Mouse (Mus musculus) lung, embryonic 14.5 days (tissue): ENCODE results near the gene Zfp9. TPM values are rescaled to one million over a fixed set of nuclear protein-coding genes. Genes with fewer than 3 reads are reported as not detected.
A peak's percentile ranks its signal among the peaks of the same experiment; 100 is the strongest.

Source experiments
- ATAC-seq: fragments of 200-750 bp; cut with Nextera tagmentation; 2 replicates; pipeline ENCODE4 v1.8.0; 2017; ENCODE audit warnings: mild to moderate bottlenecking, moderate TSS enrichment, moderate library complexity; ENCODE audit not compliant: insufficient read depth
- DNase-seq: peaks from one replicate; pipeline ENCODE4 v3.0.0-alpha.2; 2015
- H3K27ac ChIP-seq: fragments of 300-500 bp; sonication (generic); 2 replicates; pipeline ENCODE4 v1.5.1; 2014; ENCODE audit warnings: low read depth, mild to moderate bottlenecking, moderate library complexity
- H3K27me3 ChIP-seq: fragments of 300-500 bp; sonication (generic); 2 replicates; pipeline ENCODE4 v1.6.1; 2014; ENCODE audit warnings: low read length, control low read depth; ENCODE audit not compliant: insufficient read depth
- H3K36me3 ChIP-seq: fragments of 300-500 bp; sonication (generic); 2 replicates; pipeline ENCODE4 v1.6.1; 2014; ENCODE audit warnings: control low read depth; ENCODE audit not compliant: insufficient read depth
- H3K4me1 ChIP-seq: fragments of 300-500 bp; sonication (generic); 2 replicates; pipeline ENCODE4 v1.6.1; 2014; ENCODE audit warnings: antibody characterized with exemption, control low read depth; ENCODE audit not compliant: insufficient read depth
- H3K4me2 ChIP-seq: fragments of 300-500 bp; sonication (generic); 2 replicates; pipeline ENCODE4 v1.6.1; 2014; ENCODE audit warnings: mild to moderate bottlenecking
- H3K4me3 ChIP-seq: fragments of 300-500 bp; sonication (generic); 2 replicates; pipeline ENCODE4 v1.5.1; 2014; ENCODE audit warnings: low read depth, low read length
- H3K9ac ChIP-seq: fragments of 300-500 bp; sonication (generic); 2 replicates; pipeline ENCODE4 v1.6.1; 2014
- H3K9me3 ChIP-seq: fragments of 300-500 bp; sonication (generic); 2 replicates; pipeline ENCODE4 v1.6.1; 2016; ENCODE audit warnings: low read depth, low read length, control low read depth
- CTCF ChIP-seq: IDR thresholded peaks from 2 replicates; pipeline ENCODE4 v1.5.1; 2016; ENCODE audit warnings: antibody characterized with exemption, low read depth
- WGBS: fragments of 180-500 bp; shearing (Covaris S2); extraction: QIAGEN DNeasy Blood & Tissue Kit; methylation state at CpG from one replicate; pipeline ENCODE4 v1.1.7; 2014; 5-methylcytosine and 5-hydroxymethylcytosine counted together
- polyA plus RNA-seq: library from polyadenylated mRNA; unstranded; fragments of >200 nt; fragmentation: Nextera tagmentation; extraction: Ambion mirVana; gene quantifications from 2 replicates; pipeline ENCODE4 v1.2.1, GENCODE M21; 2014

Zfp9 gene
- polyA plus RNA-seq, 1 experiment from 2014 or later = 13.4 TPM

DNA sequence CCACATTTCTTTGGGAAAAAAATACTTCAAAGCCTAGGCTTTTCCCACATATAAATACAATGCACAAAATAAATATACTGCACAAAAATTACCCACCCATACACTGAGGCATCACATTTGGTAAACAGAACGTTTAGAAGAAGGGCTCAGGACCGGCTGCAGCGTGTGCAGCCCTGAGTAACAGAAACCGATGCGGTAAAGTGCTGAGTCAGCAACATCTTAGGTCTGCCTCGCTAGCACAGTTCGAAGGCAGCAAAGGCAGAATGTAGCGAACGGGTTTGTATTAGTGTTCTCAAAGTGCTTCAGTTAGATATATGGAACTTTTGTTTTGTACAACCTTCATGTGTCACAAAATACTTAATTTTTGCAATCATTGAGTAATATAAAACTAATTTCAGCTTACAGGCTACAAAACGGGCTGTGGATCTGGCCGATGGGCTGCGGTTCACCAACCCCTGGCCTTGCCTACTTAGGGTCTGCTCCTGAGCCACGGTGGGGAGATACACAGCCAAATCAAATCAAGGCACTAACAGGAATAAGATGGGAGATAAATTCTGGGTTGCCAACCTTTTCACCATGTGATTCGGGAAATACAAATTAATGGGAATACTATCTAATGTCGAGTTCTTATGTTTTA lies 16.9 kb downstream of the Zfp9 start:
- Histone ChIP-seq H3K4me1 (no peaks in the 10 kb centered on the region), H3K9me3 (no peaks in the 10 kb centered on the region), H3K4me2 (no peak overlapping the region), H3K27me3 (no peaks in the 10 kb centered on the region), H3K9ac (no peak overlapping the region), H3K27ac (no peak overlapping the region), H3K4me3 (no peak overlapping the region), H3K36me3 (peaks cover 49% of the 10 kb centered on the region)
- ATAC-seq = no peak
- peak; percentile 11 for DNase-seq
- no peak for TF ChIP-seq CTCF
- WGBS = 83% methylated on average over 15 of the region's 15 CpGs

GRCm38 (mm10) chr6:118457726-118458125 lies 21.4 kb downstream of the Zfp9 start:
- Histone ChIP-seq H3K9me3 (no peaks in the 10 kb centered on the region), H3K4me2 (no peak overlapping the region), H3K4me3 (no peak overlapping the region), H3K27me3 (no peaks in the 10 kb centered on the region), H3K27ac (no peak overlapping the region), H3K4me1 (no peaks in the 10 kb centered on the region; the same call in 1 of the 2 replicates), H3K9ac (no peak overlapping the region), H3K36me3 (peaks cover 9% of the 10 kb centered on the region)
- TF ChIP-seq CTCF = no peak
- 98% methylated on average over 1 of the region's 1 CpGs for whole genome bisulfite sequencing
- DNase-seq (no peak), ATAC-seq (no peak)

DNA sequence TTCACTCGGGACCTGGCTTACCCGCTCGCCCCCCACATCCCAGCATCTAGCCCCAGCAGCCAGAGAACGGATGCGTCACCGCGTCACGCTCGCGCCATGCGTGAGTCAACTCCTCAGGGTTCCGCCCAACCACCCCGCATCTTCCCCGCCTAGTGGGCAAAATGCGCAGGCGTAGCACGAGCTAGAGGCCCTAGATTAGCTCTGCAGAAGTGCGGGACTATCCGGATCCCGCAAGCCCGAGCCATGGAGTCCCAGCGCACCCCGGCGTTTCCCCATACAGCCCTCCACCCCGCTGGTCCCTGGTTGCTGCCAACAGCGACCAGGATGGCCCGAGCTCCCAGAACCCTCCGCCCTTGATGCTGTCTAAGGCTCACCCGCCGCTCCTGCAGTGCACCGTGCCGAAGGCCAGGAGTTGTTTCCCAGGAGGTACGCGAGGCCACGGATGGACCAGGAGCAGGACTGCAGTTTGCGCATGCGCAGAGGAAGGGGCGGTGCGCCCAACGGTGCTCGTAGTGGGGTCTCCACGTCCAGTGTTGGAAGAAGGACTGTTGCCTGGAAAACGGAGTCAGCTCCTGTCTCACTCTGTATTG lies 24.0 kb downstream of the Zfp9 start, which contains the start of gene Zfp248:
Gene Zfp248 (minus strand): TSS at position 487 of the 590 bp plus-strand sequence.
- TF ChIP-seq CTCF = peak; percentile 79
- ATAC-seq (peak; percentile 95), DNase-seq (peak; percentile 93)
- H3K9me3 ChIP-seq = no peaks in the 10 kb centered on the region
- H3K4me1 ChIP-seq = no peaks in the 10 kb centered on the region; the same call in 1 of the 2 replicates
- H3K36me3 ChIP-seq = peaks cover 12% of the 10 kb centered on the region; the same call in 1 of the 2 replicates
- peak within 1 kb of the TSS; percentile 75 for H3K4me3 ChIP-seq
- under 1% methylated on average over 43 of the region's 43 CpGs for WGBS
- H3K9ac ChIP-seq = peak within 1 kb of the TSS; percentile 83
- H3K27ac ChIP-seq = peak within 1 kb of the TSS; percentile 92
- H3K27me3 ChIP-seq = no peaks in the 10 kb centered on the region
- peak within 1 kb of the TSS; percentile 67 for H3K4me2 ChIP-seq

- no peak overlapping the region for H3K27ac ChIP-seq
- H3K4me3 ChIP-seq = peak overlapping the region; percentile 75
- TF ChIP-seq CTCF = no peak
- peak; percentile 8; the same call in 1 of the 2 replicates for ATAC-seq
- DNase-seq = peak; percentile 17
- no peaks in the 10 kb centered on the region for H3K27me3 ChIP-seq
- H3K9me3 ChIP-seq = no peaks in the 10 kb centered on the region
- no peaks in the 10 kb centered on the region; the same call in 1 of the 2 replicates for H3K4me1 ChIP-seq
- peaks cover 12% of the 10 kb centered on the region; the same call in 1 of the 2 replicates for H3K36me3 ChIP-seq
- peak overlapping the region; percentile 83 for H3K9ac ChIP-seq
- WGBS = 24% methylated on average over 8 of the region's 8 CpGs
- peak overlapping the region; percentile 67 for H3K4me2 ChIP-seq
These were observed 24.7 kb downstream of the Zfp9 start for GRCm38 (mm10) chr6:118454452-118454851.

DNA sequence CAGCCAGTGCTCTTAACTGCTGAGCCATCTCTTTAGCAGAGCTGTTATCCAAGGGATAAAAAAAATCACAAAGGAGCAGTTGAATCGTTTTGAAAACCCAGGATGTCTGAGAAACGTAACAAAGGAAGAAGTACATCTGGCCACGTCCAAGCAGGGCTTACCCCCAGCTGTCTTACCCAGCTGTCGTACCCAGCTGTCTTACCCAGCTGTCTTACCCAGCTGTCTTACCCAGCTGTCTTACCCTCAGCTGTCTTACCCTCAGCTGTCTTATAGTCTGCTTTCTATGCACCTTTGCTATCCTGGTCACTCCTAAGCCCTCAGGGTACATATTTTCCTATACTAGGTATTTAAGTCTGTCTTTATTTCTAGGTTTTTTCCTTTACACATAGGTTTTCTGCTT lies 47.6 kb downstream of the Zfp9 start:
- Histone ChIP-seq H3K9ac (no peak overlapping the region), H3K9me3 (no peaks in the 10 kb centered on the region), H3K4me3 (no peak overlapping the region), H3K4me1 (no peaks in the 10 kb centered on the region), H3K4me2 (no peak overlapping the region), H3K27ac (no peak overlapping the region), H3K36me3 (peaks cover 41% of the 10 kb centered on the region), H3K27me3 (no peaks in the 10 kb centered on the region)
- WGBS = 72% methylated on average over 4 of the region's 4 CpGs
- no peak for TF ChIP-seq CTCF
- DNase-seq (no peak), ATAC-seq (no peak)

DNA sequence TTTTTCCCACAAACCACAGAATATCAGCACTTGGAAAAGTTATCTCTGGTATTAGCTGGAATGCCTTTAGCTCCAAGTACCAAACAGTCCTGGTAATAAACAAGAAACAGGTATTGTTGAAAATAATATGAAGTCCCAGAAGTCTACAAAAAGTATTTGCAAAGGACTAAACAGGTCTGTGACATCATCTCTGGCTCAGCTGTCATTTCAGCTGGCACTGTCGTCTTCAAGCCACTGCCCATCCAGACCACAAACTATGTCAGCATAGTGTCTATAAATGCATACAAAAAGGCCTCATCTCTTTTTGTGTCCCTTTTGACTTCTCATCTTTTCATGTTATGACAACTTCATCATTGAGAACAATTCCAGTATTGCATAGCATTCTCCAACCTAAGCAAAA lies 52.5 kb downstream of the Zfp9 start:
- TF ChIP-seq CTCF = no peak
- Histone ChIP-seq H3K27me3 (no peaks in the 10 kb centered on the region), H3K9ac (no peak overlapping the region), H3K27ac (no peak overlapping the region), H3K4me1 (no peaks in the 10 kb centered on the region), H3K4me2 (no peak overlapping the region), H3K4me3 (no peak overlapping the region), H3K36me3 (peaks cover 35% of the 10 kb centered on the region), H3K9me3 (no peaks in the 10 kb centered on the region)
- DNase-seq (no peak), ATAC-seq (no peak)
- 89% methylated on average over 1 of the region's 1 CpGs for WGBS
